Mouse (Mus musculus) retina, postnatal 1 day (tissue): ENCODE measurements at regions not wholly inside any gene's neighbourhood (a gene's known extent, or its start where the extent isn't known, plus 50 kb on each side); places are given as distances from the start of the nearest gene placed in this dataset.
"Not testable (repeated sequence)": the region's sequence is repeated elsewhere in the genome, so short reads cannot be mapped to it uniquely, and the experiment has no call there.

ENCODE experiments used
- DNase-seq: peaks from one replicate; pipeline ENCODE4 v3.0.0-alpha.2; 2012

GRCm38 (mm10) chr10:27761402-27761801 is 141.8 kb upstream of the Lama2 start:
- DNase-seq = peak; percentile 53

- DNase-seq = no peak
Measured at GRCm38 (mm10) chr10:27802368-27802767, 182.8 kb upstream of the Lama2 start.

GRCm38 (mm10) chr10:27809539-27809938 is 190.0 kb upstream of the Lama2 start:
- DNase-seq = peak; percentile 14

- DNase-seq = not testable (repeated sequence)
Measured at GRCm38 (mm10) chr10:27825671-27826070, 206.1 kb upstream of the Lama2 start.

- DNase-seq = no peak
Measured at GRCm38 (mm10) chr10:27828346-27828745, 208.8 kb upstream of the Lama2 start.

- DNase-seq = no peak
Measured at GRCm38 (mm10) chr10:27838666-27839065, 219.1 kb upstream of the Lama2 start.

- no peak for DNase-seq
Measured at GRCm38 (mm10) chr10:27841042-27841709, 221.6 kb upstream of the Lama2 start.

- DNase-seq = no peak
Measured at GRCm38 (mm10) chr10:27843010-27843409, 223.5 kb upstream of the Lama2 start.

GRCm38 (mm10) chr10:27863625-27864024 is 211.0 kb upstream of the Ptprk start:
- DNase-seq = no peak

GRCm38 (mm10) chr10:27880867-27881266 is 193.8 kb upstream of the Ptprk start:
- DNase-seq = no peak

- DNase-seq = no peak
Measured at GRCm38 (mm10) chr10:27891778-27892512, 182.7 kb upstream of the Ptprk start.

- DNase-seq = no peak
Measured at GRCm38 (mm10) chr10:27916406-27916805, 158.2 kb upstream of the Ptprk start.

GRCm38 (mm10) chr10:27927266-27927665 is 147.4 kb upstream of the Ptprk start:
- DNase-seq = no peak

GRCm38 (mm10) chr10:27942136-27942535 is 132.5 kb upstream of the Ptprk start:
- no peak for DNase-seq

GRCm38 (mm10) chr10:27949127-27949526 is 125.5 kb upstream of the Ptprk start:
- no peak for DNase-seq

GRCm38 (mm10) chr10:27968202-27968601 is 106.4 kb upstream of the Ptprk start:
- no peak for DNase-seq

- no peak for DNase-seq
Measured at GRCm38 (mm10) chr10:27984047-27984446, 90.6 kb upstream of the Ptprk start.

- no peak for DNase-seq
Measured at GRCm38 (mm10) chr10:27985068-27985467, 89.6 kb upstream of the Ptprk start.

GRCm38 (mm10) chr10:27987026-27987425 is 87.6 kb upstream of the Ptprk start:
- no peak for DNase-seq

- no peak for DNase-seq
Measured at GRCm38 (mm10) chr10:27988066-27988465, 86.6 kb upstream of the Ptprk start.

GRCm38 (mm10) chr10:27990359-27991056 is 84.1 kb upstream of the Ptprk start:
- DNase-seq = no peak

GRCm38 (mm10) chr10:27991057-27991365 is 83.6 kb upstream of the Ptprk start:
- DNase-seq = no peak

- DNase-seq = no peak
Measured at GRCm38 (mm10) chr10:27994376-27995034, 80.1 kb upstream of the Ptprk start.

GRCm38 (mm10) chr10:27995035-27995399 is 79.6 kb upstream of the Ptprk start:
- no peak for DNase-seq
